Mouse (Mus musculus) hindlimb bud, embryonic 11.5 days (tissue): ENCODE data around the gene Gtf2ird1.
A peak's percentile ranks its signal among the peaks of the same experiment; 100 is the strongest.
"Not testable (repeated sequence)": the region's sequence is repeated elsewhere in the genome, so short reads cannot be mapped to it uniquely, and the experiment has no call there.

Source experiments
- DNase-seq: peaks from one replicate; pipeline ENCODE4 v3.0.0-alpha.2; 2012; ENCODE audit warnings: low read depth, low spot score; ENCODE audit errors: extremely low spot score

The Gtf2ird1 gene

GRCm38 (mm10) chr5:134456503-134456962 is at the start of gene Gtf2ird1:
TSS of gene Gtf2ird1 (minus strand) at chr5:134456716.
- DNase-seq = no peak

DNA sequence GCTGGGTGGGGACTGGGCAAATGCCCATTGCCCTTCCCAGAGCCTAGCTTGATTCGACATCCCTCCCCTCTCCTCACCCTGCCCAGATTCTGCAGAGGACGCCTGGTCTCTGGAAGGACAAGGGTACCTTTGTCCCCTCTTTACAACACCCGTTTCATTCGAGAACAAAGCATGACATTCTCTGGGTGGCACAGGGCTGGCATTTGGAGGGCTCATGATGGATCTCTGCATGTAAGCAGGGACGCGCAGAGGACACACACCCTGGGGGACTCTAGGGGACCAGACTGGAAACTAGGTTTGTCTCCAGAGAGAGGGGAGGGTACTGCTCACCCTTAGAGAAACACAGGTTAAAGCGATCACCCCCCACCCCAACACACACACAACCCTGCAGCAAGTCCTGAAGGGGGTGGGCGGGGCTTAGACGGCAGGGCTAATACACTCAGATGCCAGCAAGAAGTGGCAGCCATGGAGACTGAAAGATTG is 49.3 kb upstream of the Gtf2ird1 start:
- no peak for DNase-seq

GRCm38 (mm10) chr5:134502591-134502990 is 46.1 kb upstream of the Gtf2ird1 start:
- no peak for DNase-seq

DNA sequence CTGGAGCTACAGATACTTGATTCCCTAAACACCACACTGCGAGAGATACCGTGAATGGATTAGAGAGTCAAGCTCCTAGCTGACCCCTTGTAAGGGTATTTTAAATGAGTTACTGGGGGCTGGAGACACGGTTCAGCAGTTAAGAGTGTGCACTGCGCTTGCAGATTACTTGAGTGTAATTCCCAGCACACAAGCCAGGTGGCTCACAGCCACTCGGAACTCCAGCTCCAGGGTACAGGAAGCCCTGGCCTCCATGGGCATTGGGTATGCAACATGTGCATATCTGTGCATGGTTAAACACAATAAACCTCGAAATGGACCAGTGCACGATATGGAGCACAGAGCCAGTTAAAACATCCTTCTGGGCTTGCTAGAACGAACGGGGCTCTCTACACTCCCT is 44.9 kb upstream of the Gtf2ird1 start:
- DNase-seq = no peak

DNA sequence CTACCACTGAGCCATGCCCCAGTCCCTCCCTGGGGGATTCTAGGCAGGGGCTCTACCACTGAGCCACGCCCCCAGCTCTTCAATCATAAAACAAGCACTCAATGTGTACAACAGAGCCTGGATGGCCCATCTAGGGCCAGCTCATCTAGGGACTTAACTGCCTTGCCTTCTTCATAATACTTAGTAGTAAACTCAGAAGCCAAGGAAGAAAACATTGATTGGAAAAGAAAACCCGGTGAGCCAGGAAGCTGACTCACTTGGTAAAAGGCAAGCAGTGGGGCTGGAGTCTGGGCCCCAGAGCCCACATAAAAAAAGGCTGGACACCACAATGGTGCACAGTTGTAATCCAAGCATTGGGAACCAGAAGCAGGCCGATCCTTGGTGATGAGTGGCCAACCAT is 44.2 kb upstream of the Gtf2ird1 start:
- DNase-seq = no peak

- no peak for DNase-seq
Observed at GRCm38 (mm10) chr5:134500062-134500461, 43.5 kb upstream of the Gtf2ird1 start.

GRCm38 (mm10) chr5:134497026-134497425 is 40.5 kb upstream of the Gtf2ird1 start:
- no peak for DNase-seq

GRCm38 (mm10) chr5:134495796-134496195 is 39.3 kb upstream of the Gtf2ird1 start:
- DNase-seq = no peak

DNA sequence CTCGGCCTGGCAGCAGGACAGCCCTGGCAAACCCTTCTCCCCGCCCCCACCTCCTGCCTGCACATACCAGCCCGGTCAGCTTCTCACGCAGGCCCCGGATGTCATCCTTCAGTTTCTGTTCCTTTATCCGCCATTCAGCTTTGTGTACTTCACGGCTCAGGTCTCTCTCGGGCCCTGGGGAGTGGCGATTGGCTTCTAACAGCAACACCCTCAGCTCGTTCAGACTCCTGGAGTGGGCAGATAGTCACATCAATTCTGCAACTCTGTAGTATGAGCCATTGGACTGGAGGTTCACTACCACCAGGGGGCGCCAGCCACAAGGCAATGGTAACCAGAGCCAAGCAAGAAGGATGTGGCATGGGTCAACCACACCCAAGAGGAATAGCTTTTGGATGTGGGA is 37.6 kb upstream of the Gtf2ird1 start:
- peak; percentile 44 for DNase-seq

DNA sequence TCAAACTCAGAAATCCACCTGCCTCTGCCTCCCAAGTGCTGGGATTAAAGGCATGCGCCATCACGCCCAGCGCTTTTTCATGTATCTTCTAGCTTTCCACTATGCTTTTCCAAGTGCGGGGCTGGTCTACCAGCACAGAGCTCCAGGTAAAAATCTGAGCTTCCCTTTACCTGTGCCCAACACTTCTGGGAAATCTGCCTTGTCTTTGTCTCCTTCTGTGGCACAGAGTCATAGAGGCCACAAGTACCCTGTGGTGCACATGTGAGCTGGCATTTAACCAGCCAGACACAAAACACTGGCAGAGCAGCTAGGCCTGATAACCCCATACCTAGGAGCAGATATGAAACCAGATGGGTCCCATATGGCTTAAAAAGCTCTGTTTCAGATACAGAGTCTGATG is 36.4 kb upstream of the Gtf2ird1 start:
- DNase-seq = no peak

DNA sequence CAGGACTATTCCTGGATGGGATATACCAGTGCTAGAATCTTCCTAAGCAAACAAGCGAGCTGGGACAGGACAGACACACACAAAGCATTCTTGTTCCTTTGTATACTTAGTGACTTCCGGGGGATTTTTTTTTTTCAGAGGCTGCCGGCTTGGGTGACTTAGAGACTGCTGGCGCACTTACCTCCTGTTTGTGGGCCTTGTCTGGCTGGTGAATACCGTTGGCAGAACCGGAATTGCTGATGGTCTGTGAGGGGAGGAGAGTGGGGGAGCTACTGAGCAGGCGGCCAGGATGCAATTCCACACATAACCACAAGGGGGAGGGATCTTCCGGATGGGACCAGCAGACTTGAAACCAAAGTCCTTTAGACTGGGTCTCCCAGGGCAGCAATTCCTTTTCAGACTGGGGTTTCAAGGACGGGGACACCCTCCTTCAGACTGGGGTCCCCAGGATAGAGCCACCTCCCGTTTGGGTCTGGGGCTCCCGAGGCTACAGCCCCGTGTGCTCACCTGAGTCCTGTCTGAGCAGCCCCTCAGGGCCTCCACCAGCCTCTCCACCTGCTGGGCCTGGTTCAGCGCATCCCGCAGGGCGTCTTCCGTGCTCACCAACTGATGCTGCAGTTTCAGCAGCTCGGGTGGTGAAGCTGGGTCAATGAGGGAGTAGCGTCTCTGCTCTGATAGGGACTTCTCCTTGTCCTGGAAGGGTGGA is 35.3 kb upstream of the Gtf2ird1 start:
- peak; percentile 72 for DNase-seq

DNA sequence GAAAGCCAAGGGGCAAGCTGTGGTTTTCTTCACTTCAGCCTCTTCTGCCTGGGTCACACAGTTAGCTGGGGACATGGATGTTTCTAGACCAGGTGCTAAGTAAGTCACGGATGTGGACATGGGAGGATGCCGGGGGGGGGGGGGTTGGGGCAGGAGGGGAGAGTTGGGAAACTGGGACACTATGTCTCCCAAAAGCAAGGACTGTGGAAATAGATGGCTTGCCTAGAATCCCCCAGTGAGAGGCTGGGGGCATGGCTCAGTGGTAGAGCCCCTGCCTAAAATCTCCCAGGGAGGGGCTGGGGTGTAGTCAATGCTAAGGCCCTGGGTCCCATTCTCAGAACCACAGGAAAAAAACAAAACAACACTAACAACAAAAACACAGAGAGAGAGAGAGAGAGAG is 34.7 kb upstream of the Gtf2ird1 start:
- DNase-seq = no peak

DNA sequence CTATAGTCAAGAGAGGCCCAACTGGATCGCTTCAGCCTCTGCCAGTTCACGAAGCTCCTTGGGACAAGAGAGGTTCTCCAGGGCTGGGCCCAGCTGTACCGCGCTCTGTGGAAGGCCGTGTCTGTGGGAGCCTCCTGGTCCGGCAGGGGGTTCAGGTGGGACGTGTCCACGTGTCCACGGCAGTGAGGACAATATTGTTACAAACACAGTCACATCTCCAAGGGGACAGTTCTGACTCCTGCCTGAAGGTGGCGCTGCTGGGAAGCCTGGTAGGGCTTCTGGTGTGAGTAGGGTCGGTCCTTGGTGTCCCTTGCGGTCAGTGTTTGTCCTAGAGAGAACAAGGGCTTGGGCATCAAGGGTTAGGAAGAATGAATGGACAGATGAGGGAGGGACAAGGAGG is 33.9 kb upstream of the Gtf2ird1 start:
- DNase-seq = no peak

GRCm38 (mm10) chr5:134489583-134489982 is 33.1 kb upstream of the Gtf2ird1 start:
- DNase-seq = peak; percentile 49

DNA sequence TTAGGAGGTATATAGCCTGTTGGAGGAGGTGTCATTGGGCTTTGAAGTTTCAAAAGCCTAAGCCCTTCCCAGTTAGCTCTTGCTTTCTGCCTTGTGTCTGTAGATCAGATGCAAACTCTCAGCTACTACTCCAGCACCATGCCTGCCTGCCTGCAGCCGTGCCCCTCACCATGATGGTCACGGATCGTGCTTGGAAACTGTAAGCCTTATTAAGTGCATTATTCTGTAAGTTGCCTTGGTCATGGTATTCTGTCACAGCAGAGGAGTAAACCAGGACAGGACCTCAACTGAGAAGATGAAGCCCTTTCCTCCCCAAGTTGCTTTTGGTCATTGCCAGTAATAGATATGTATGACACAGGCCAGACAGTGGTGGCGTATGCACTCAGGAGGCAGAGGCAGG is 32.1 kb upstream of the Gtf2ird1 start:
- no peak for DNase-seq

- DNase-seq = no peak
Observed at GRCm38 (mm10) chr5:134488042-134488441, 31.5 kb upstream of the Gtf2ird1 start.

DNA sequence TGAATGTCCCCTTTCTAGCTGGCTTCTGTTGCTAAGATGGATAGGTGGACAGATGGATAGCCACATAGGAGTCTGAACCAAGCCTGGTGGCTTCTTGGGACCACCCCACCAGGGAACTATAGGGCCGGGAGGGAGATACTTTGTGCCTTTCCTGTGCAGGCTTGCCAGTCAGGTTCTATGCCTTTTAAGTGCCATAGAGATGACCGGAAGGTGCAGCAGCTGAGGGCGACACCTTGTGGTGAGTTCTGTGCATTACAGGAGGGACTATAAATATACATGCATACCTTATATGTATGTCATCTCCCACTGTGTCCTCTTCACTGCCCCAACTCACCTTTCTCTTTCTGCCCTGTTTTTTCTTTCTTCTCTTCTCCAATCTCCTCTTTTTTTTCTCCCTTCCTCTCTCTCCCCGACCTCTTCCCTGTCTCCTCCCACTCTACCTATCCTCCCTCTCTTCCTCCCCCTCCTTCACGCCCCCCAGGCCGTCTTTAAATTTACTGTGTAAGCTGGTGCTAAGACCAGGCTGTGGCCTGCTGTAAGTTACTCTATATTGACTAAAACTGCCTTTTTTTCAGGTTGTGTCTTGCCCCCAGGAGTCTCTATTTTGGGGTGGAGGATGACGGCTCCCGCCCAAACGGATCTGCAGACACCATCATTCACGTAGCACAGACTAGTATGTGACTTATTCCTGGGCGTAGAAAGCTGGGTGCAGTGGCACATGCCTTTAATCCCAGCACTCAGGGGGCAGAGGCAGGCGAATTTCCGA is 29.6 kb upstream of the Gtf2ird1 start:
- peak; percentile 86 for DNase-seq

DNA sequence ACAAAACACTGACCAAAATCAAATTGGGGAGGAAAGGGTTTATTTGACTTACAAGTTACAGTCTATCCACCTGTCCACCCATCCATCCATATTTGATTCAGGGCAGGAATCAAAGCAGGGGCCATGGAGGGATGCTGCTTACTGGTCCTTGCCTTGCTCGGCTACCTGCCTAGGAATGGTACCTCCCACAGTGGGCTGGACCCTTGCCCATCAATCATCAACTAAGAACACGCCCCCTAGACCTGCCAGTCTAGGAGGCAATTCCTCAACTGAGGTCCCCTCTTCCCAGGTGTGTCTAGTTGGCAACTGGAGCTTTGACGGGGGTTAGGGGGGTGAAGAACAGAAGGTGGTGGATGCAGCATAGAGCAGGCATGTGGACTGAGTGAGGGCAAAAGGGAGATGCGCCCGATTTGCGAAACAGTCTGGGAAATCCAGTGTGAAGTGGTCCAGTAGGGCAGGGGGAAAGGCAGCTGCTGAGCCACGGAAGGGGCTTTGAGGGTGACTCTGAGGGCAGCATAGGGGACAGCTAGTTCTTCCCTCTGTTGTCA is 28.7 kb upstream of the Gtf2ird1 start:
- DNase-seq = no peak

DNA sequence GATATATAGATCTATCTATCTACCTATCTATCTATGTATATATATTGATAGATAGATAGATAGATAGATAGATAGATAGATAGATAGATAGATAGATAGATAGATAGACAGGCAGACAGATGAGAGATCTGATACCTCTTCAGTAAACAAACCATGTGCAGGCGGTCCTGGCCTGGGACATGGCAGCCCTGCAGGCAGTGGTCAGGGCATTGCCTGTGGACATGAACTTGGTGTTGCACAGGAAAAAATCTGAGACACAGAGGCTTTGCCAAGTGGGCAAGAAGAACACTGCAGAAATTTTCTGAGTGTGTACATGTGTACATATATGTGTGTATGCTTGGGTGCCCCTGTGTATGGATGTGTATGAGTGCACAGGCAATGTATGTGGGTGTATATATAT is 26.8 kb upstream of the Gtf2ird1 start:
- DNase-seq = no peak

GRCm38 (mm10) chr5:134482331-134482730 is 25.8 kb upstream of the Gtf2ird1 start:
- DNase-seq = no peak

GRCm38 (mm10) chr5:134478886-134479285 is 22.4 kb upstream of the Gtf2ird1 start:
- DNase-seq = not testable (repeated sequence)

- not testable (repeated sequence) for DNase-seq
Observed at GRCm38 (mm10) chr5:134475686-134476085, 19.2 kb upstream of the Gtf2ird1 start.
